18 mouse cellular contexts compared by ENCODE assay signal in the genomic region with DNA sequence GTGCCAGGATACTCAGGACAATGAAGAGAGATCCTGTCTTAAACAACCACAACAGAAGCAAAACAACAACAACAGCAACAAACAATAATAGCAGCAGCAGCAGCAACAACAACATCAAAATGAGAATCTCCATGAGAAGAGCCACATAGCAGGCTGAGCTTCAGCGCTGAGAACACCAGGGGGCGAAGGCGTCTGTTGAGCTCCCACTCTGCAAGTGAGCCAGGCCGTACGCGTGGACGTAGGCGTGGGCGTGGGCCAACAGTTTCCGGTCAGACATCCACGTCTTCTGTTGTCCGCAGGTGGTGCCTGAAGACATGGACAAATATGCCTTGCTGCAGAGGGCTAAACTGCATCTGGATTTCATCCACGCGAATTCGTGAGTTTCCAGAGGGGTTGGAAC. TPM values are rescaled to one million over a fixed set of nuclear protein-coding genes. Genes with fewer than 3 reads are reported as not detected.
A peak's percentile ranks its signal among the peaks of the same experiment; 100 is the strongest.
DNase-seq lines count a peak whose midpoint lies in the region; ATAC-seq and TF ChIP-seq lines count a peak whose summit lies in the region.
"Had no signal": no experiment of that assay in that cellular context is flagged by ENCODE, and none has a peak within 500 bp of the region (broad histone marks: within the 10 kb centered on the region; RNA-seq: fewer than 3 reads in every experiment).

Gene Morc1, plus strand, starts transcription at position 211 of the 400 bp plus-strand sequence.

- no peak for ATAC-seq in liver, embryonic 14.5 days (ENCODE audit: insufficient read depth)
- ATAC-seq in liver, embryonic 11.5 days (replicated peaks; ENCODE audit: low FRiP score): no peak
- ATAC-seq: forebrain, embryonic 15.5 days; midbrain, embryonic 13.5 days had no signal

- DNase-seq in liver, embryonic 14.5 days (ENCODE audit: low read depth in 3 of 3, low spot score in 3 of 3): no peak
- no peak for DNase-seq in liver, embryonic 11.5 days (ENCODE audit: low spot score)
- peak; percentile 29 for DNase-seq in WW6 (ENCODE audit: low read depth, low spot score)
- no peak for DNase-seq in thymus, postnatal 0 days (ENCODE audit: low spot score)
- no peak for DNase-seq in heart, adult 8-10 months (ENCODE audit: low spot score)
- DNase-seq in heart, postnatal 10 days: no peak
- DNase-seq: cerebellum, adult 11-12 months; gastrocnemius, postnatal 25 days; kidney, adult 18-20 months; lung, postnatal 36 days; right cerebral cortex, postnatal 4 days had no signal

- no peaks in the 10 kb centered on the region for H3K4me1 ChIP-seq in liver, embryonic 14.5 days (replicated peaks; ENCODE audit: control insufficient read depth in 2 of 2, insufficient read depth in 2 of 2, low read length in 1 of 2)
- no peaks in the 10 kb centered on the region for H3K4me1 ChIP-seq in liver, embryonic 11.5 days (replicated peaks; ENCODE audit: control insufficient read depth, insufficient read depth, low read length)
- peaks cover 5% of the 10 kb centered on the region for H3K4me1 ChIP-seq in ES-Bruce4 (ENCODE audit: control insufficient read depth, insufficient read depth, low read length)
- H3K4me1 ChIP-seq: embryonic facial prominence, embryonic 15.5 days; heart, embryonic 12.5 days; midbrain, embryonic 13.5 days had no signal

- no peak within 1 kb of the TSS for H3K27ac ChIP-seq in liver, embryonic 14.5 days
- no peak within 1 kb of the TSS for H3K27ac ChIP-seq in liver, embryonic 11.5 days (ENCODE audit: low read depth, low read length)
- no peak within 1 kb of the TSS for H3K27ac ChIP-seq in ES-Bruce4 (ENCODE audit: insufficient read depth, low read length)
- H3K27ac ChIP-seq: embryonic facial prominence, embryonic 15.5 days; forebrain, embryonic 15.5 days; midbrain, embryonic 13.5 days had no signal

- 79% methylated on average over 15 of the region's 15 CpGs for WGBS in liver, embryonic 14.5 days (ENCODE audit: insufficient replicate concordance)
- 88% methylated on average over 15 of the region's 15 CpGs for WGBS in liver, embryonic 11.5 days

- no peak within 1 kb of the TSS for H3K9ac ChIP-seq in liver, embryonic 14.5 days (replicated peaks)
- H3K9ac ChIP-seq in liver, embryonic 11.5 days (ENCODE audit: low read depth, low read length): no peak within 1 kb of the TSS
- H3K9ac ChIP-seq in ES-Bruce4 (ENCODE audit: low read depth, poor library complexity, severe bottlenecking): no peak within 1 kb of the TSS
- H3K9ac ChIP-seq: embryonic facial prominence, embryonic 15.5 days; forebrain, embryonic 15.5 days; heart, embryonic 12.5 days; midbrain, embryonic 13.5 days had no signal

- H3K27me3 ChIP-seq in liver, embryonic 14.5 days (ENCODE audit: control insufficient read depth, insufficient read depth, low read length): no peaks in the 10 kb centered on the region
- no peaks in the 10 kb centered on the region for H3K27me3 ChIP-seq in liver, embryonic 11.5 days (replicated peaks; ENCODE audit: control insufficient read depth, insufficient read depth, low read length)
- H3K27me3 ChIP-seq in ES-Bruce4 (ENCODE audit: control insufficient read depth, insufficient read depth, low read length, poor library complexity, severe bottlenecking): no peaks in the 10 kb centered on the region
- H3K27me3 ChIP-seq: embryonic facial prominence, embryonic 15.5 days; forebrain, embryonic 15.5 days; heart, embryonic 12.5 days; midbrain, embryonic 13.5 days had no signal

- TF ChIP-seq CTCF in liver, embryonic 14.5 days (IDR thresholded peaks at IDR 0.05; ENCODE audit: low read depth): peak; percentile 21; the same call in 1 of the 2 replicates
- peak; percentile 74 for TF ChIP-seq CTCF in ES-Bruce4 (IDR thresholded peaks at IDR 0.05; ENCODE audit: low read depth, low read length)

- no peak for TF ChIP-seq POLR2A in ES-Bruce4 (IDR thresholded peaks at IDR 0.05; ENCODE audit: insufficient read depth, low read length)

- intact Hi-C loops in heart, postnatal 10 days (cut with DNase I): no loop called here

- H3K9me3 ChIP-seq in liver, embryonic 14.5 days (ENCODE audit: control insufficient read depth, low read length): no peaks in the 10 kb centered on the region
- H3K9me3 ChIP-seq in liver, embryonic 11.5 days (ENCODE audit: control insufficient read depth, low read length): no peaks in the 10 kb centered on the region
- H3K9me3 ChIP-seq in ES-Bruce4 (replicated peaks; ENCODE audit: control insufficient read depth, insufficient read depth, low read length, poor library complexity, severe bottlenecking): 0 out of 2 replicates have a peak, but pooled peaks cover 3% of the 10 kb centered on the region
- H3K9me3 ChIP-seq: embryonic facial prominence, embryonic 15.5 days; forebrain, embryonic 15.5 days; heart, embryonic 12.5 days; midbrain, embryonic 13.5 days had no signal

- no peaks in the 10 kb centered on the region for H3K36me3 ChIP-seq in liver, embryonic 14.5 days (replicated peaks; ENCODE audit: control insufficient read depth, insufficient read depth, low read depth)
- H3K36me3 ChIP-seq in liver, embryonic 11.5 days (ENCODE audit: control insufficient read depth, insufficient read depth, low read length): no peaks in the 10 kb centered on the region
- no peaks in the 10 kb centered on the region for H3K36me3 ChIP-seq in ES-Bruce4 (ENCODE audit: control insufficient read depth, insufficient read depth, low read length, poor library complexity, severe bottlenecking)
- H3K36me3 ChIP-seq: embryonic facial prominence, embryonic 15.5 days; forebrain, embryonic 15.5 days; heart, embryonic 12.5 days; midbrain, embryonic 13.5 days had no signal

- TF ChIP-seq EP300 in liver, embryonic 14.5 days (IDR thresholded peaks at IDR 0.05; ENCODE audit: low read depth): no peak
- 0 out of 2 replicates have a peak, but pooled peaks have one; percentile 40 for TF ChIP-seq EP300 in ES-Bruce4 (IDR thresholded peaks at IDR 0.05; ENCODE audit: insufficient read depth, low read depth, low read length)

- H3K4me2 ChIP-seq in liver, embryonic 14.5 days (ENCODE audit: low read depth): no peak within 1 kb of the TSS
- H3K4me2 ChIP-seq in liver, embryonic 11.5 days: no peak within 1 kb of the TSS
- H3K4me2 ChIP-seq: embryonic facial prominence, embryonic 15.5 days; forebrain, embryonic 15.5 days; heart, embryonic 12.5 days; midbrain, embryonic 13.5 days had no signal

- no peak within 1 kb of the TSS for H3K4me3 ChIP-seq in liver, embryonic 14.5 days (ENCODE audit: insufficient read depth in 1 of 2, low read depth in 2 of 2, low read length in 2 of 2)
- no peak within 1 kb of the TSS for H3K4me3 ChIP-seq in liver, embryonic 11.5 days (ENCODE audit: low read depth, low read length)
- no peak within 1 kb of the TSS for H3K4me3 ChIP-seq in ES-Bruce4 (ENCODE audit: low read depth, low read length)
- H3K4me3 ChIP-seq: embryonic facial prominence, embryonic 15.5 days; forebrain, embryonic 15.5 days; heart, embryonic 12.5 days; midbrain, embryonic 13.5 days had no signal

RNA-seq across cellular contexts. Expression of gene Morc1, which starts in this region (rescaled TPM):
- polyA plus RNA-seq in liver, embryonic 14.5 days (2012; rRNA removed): not detected in 2 replicates
- not detected in 2 replicates for polyA plus RNA-seq in liver, embryonic 14.5 days (2014; fragmentation: Nextera tagmentation; extraction: Ambion mirVana)
- polyA plus RNA-seq in liver, embryonic 11.5 days (2014; fragmentation: Nextera tagmentation; extraction: Ambion mirVana): 0.09 and 0.25 TPM in 2 replicates
- polyA plus RNA-seq in ES-Bruce4 (2011; ENCODE audit: insufficient read depth, insufficient read length, low read depth, missing spikeins): 18.2 and 18.3 TPM in 2 replicates
- 10.1 and 12.4 TPM in 2 replicates for polyA plus RNA-seq in thymus, postnatal 0 days (2015; fragmentation: Nextera tagmentation; extraction: Ambion mirVana)
- total RNA-seq in heart, adult 8-10 months (2022): not detected
- total RNA-seq in heart, postnatal 10 days (2021): under 1 TPM in 1 of 2 experiments, not detected in 1; 0.19 TPM
- total RNA-seq: MEL had no signal
- polyA plus RNA-seq: forebrain, embryonic 15.5 days; heart, embryonic 12.5 days; hindbrain, embryonic 11.5 days; midbrain, embryonic 13.5 days had no signal
